Mouse (Mus musculus) small intestine, adult 2 months (tissue): ENCODE data around the gene Gnai2. TPM values are rescaled to one million over a fixed set of nuclear protein-coding genes. Genes with fewer than 3 reads are reported as not detected.

Experiments
- H3K27ac ChIP-seq: fragments of 200-500 bp; 2 replicates; pipeline ENCODE4 v1.5.1; 2012; ENCODE audit warnings: low read depth, low read length, control low read depth, inconsistent platforms; ENCODE audit not compliant: insufficient read depth
- H3K27me3 ChIP-seq: fragments of 200-500 bp; 2 replicates; pipeline ENCODE4 v1.6.1; 2012; ENCODE audit warnings: mild to moderate bottlenecking, moderate library complexity, low read length, inconsistent platforms; ENCODE audit not compliant: control insufficient read depth, insufficient read depth
- H3K36me3 ChIP-seq: fragments of 200-500 bp; 2 replicates; pipeline ENCODE4 v1.6.1; 2012; ENCODE audit warnings: mild to moderate bottlenecking, low read length, control low read depth, inconsistent platforms; ENCODE audit not compliant: control insufficient read depth, insufficient read depth
- H3K4me1 ChIP-seq: fragments of 200-500 bp; 2 replicates; pipeline ENCODE4 v1.6.1; 2012; ENCODE audit warnings: low read length, inconsistent platforms, mixed read lengths; ENCODE audit not compliant: control insufficient read depth, insufficient read depth, insufficient read length
- H3K4me3 ChIP-seq: fragments of 200-500 bp; 2 replicates; pipeline ENCODE4 v1.5.1; 2012; ENCODE audit warnings: low read depth, mild to moderate bottlenecking, control low read depth, inconsistent platforms, low read length, moderate library complexity
- CTCF ChIP-seq: fragments of 200-500 bp; IDR thresholded peaks from 2 replicates; pipeline ENCODE4 v1.5.1; 2012; ENCODE audit warnings: low read depth, mild to moderate bottlenecking, control low read depth, inconsistent platforms, low read length, moderate library complexity, mixed read lengths; ENCODE audit not compliant: insufficient replicate concordance, insufficient read length; ENCODE audit errors: extremely low read depth
- POLR2A ChIP-seq: fragments of 200-500 bp; IDR thresholded peaks from 2 replicates; pipeline ENCODE4 v1.6.1; 2012; ENCODE audit warnings: low read depth, mild to moderate bottlenecking, control low read depth, inconsistent platforms, low read length, moderate library complexity
- WGBS: fragments of 180-500 bp; shearing (Covaris S2); methylation state at CpG from one replicate; pipeline ENCODE4 v1.1.7; 2018; 5-methylcytosine and 5-hydroxymethylcytosine counted together
- polyA plus RNA-seq: library from polyadenylated mRNA; depleted of rRNA; stranded (reverse); fragments of >200 nt; gene quantifications from 2 replicates; pipeline ENCODE4 v1.2.3, GENCODE M21; 2012

The Gnai2 gene
- polyA plus RNA-seq, 1 experiment: 501 TPM

DNA sequence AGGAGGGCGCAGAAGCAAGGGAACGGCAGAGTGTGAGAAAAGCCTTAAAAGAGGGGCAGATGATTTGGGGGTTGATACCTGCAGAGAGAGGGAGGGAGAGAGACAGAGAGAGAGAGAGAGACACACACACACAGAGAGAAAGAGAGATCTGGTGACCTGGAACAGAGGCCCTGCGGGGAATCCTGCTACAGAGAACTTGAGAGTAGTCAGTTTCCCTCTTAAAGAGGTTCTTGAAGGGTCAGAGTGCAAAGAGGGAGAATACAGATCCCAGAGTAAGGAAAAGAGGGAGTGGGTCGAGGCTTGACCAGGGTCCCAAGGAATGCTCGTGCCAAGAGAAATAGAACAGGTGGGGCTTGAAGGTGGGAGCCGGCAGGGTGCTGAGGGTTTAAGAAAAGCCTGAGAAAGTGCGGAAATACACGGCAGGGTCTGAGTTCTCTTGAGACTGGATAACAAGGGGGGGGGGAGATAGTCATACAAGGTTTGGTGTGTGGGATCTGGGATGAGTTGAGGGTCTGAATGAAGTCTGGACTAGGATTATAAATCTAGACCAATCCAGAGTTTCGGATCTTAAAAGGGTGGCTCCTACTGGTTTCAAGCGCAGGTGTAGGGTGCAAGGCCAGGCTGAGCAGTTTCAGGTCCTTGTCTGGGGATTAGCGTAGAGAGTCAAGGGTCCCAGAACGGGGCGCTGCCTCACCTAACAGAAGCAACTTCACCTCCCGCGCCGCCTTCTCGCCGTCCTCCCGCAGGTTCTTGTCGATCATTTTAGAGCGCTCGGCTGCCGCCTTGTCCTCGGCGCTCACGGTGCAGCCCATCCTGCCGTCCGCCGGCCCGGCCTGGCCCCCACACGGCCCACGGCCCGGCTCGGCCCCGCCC, 525 bp downstream of the Gnai2 start:
- Histone ChIP-seq H3K36me3 (no peaks in the 10 kb centered on the region), H3K4me1 (peaks cover 22% of the 10 kb centered on the region), H3K4me3 (peak overlapping the region; percentile 92), H3K27ac (peak overlapping the region; percentile 77), H3K27me3 (no peaks in the 10 kb centered on the region)
- TF ChIP-seq POLR2A (no peak), CTCF (no peak)
- 2% methylated on average over 35 of the region's 35 CpGs for WGBS

GRCm38 (mm10) chr9:107633661-107634405, 1.3 kb downstream of the Gnai2 start:
- peak overlapping the region; percentile 77 for H3K27ac ChIP-seq
- no peaks in the 10 kb centered on the region for H3K36me3 ChIP-seq
- WGBS: 3% methylated on average over 15 of the region's 15 CpGs
- H3K4me1 ChIP-seq: peaks cover 29% of the 10 kb centered on the region
- H3K27me3 ChIP-seq: no peaks in the 10 kb centered on the region
- peak overlapping the region; percentile 92 for H3K4me3 ChIP-seq
- no peak for TF ChIP-seq POLR2A
- no peak for TF ChIP-seq CTCF

DNA sequence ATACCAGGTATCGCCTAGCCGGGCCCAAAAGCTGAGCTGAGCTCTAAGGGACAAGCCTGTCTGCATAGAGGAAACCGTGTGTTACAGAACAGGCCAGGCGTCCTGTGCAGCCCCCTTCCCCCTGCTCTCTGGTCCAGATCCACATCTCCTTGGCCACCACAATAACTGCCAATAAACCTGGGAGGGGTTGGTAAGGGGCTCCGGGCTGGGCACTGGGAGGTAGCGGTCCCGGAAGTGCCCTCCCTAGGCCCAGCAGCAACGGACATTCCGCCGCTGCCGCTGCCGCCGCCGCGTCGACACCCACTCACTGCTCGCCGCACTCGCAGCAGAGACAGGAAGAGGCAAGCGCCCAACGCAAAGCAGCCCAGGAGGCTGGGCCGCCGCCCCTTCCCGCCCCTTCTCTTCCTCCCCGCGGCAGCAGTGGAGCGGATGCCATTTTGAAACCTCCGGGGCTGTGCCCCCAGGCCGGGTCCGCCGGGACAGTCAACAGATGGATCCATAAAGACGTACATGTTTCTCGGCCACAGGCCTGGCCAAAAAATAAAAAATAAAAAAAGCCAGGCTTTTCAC, 2.0 kb downstream of the Gnai2 start:
- Histone ChIP-seq H3K4me3 (peak overlapping the region; percentile 92), H3K4me1 (peaks cover 34% of the 10 kb centered on the region), H3K27me3 (no peaks in the 10 kb centered on the region), H3K27ac (peak overlapping the region; percentile 77), H3K36me3 (no peaks in the 10 kb centered on the region)
- 1% methylated on average over 33 of the region's 33 CpGs for WGBS
- TF ChIP-seq POLR2A (peak; percentile 75), CTCF (0 out of 2 replicates have a peak, but pooled peaks have one; percentile 4)

DNA sequence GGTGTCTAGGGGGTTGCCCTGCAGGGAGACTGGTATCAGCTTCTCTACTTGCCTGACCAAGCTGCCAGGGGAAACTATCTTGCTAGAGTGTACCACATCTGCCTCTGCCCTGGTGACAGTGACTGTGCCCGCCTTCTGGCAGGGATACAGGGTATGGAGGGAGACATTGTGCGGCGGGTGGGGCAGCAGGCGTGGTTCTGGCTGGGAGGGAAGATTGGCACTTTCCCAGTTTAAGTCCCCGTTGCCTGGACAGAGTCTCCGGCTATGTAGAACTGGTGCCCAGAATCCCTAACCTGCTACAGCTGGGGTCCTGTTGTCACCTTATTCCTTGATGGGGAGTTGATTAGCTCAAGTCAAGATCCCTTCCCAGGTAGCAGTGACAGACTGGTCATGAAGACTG, 2.7 kb downstream of the Gnai2 start:
- TF ChIP-seq POLR2A (no peak), CTCF (no peak)
- Histone ChIP-seq H3K36me3 (0 out of 2 replicates have a peak, but pooled peaks cover 2% of the 10 kb centered on the region), H3K4me1 (peaks cover 40% of the 10 kb centered on the region), H3K27ac (peak overlapping the region; percentile 72), H3K27me3 (no peaks in the 10 kb centered on the region), H3K4me3 (peak overlapping the region; percentile 92)
- WGBS: 9% methylated on average over 6 of the region's 6 CpGs

- no peak overlapping the region for H3K4me3 ChIP-seq
- 93% methylated on average over 8 of the region's 8 CpGs for WGBS
- 0 out of 2 replicates have a peak, but pooled peaks cover 2% of the 10 kb centered on the region for H3K36me3 ChIP-seq
- no peak for TF ChIP-seq CTCF
- no peak for TF ChIP-seq POLR2A
- no peaks in the 10 kb centered on the region for H3K27me3 ChIP-seq
- H3K4me1 ChIP-seq: peaks cover 43% of the 10 kb centered on the region
- no peak overlapping the region for H3K27ac ChIP-seq
Observed at GRCm38 (mm10) chr9:107631861-107632260, 3.3 kb downstream of the Gnai2 start.

DNA sequence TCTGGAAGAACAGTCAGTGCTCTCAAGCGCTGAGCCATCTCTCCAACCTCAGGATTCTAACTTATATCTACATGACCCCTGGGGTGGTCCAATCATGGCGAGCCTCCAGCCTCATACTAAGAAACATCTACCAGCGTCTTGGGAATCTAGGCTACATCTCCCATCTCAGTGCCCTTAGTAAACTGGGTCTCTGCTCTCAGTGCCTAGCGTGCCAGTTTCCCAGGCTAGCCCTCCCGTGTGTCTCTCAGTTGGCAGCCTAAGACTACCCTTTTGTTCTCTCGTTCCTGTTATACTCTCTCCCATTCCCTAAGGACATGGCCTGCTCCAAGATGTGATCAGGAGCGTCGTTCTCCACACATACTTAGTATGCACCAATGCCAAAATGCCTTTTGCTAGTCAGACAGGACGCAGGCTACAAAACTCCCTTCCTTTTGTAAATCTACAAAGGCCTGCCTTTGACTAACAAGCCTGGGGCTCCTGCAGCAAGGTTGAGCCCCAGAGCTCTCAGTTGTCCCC, 3.8 kb downstream of the Gnai2 start:
- WGBS: 81% methylated on average over 9 of the region's 9 CpGs
- no peak overlapping the region for H3K4me3 ChIP-seq
- no peaks in the 10 kb centered on the region for H3K27me3 ChIP-seq
- 0 out of 2 replicates have a peak, but pooled peaks cover 2% of the 10 kb centered on the region for H3K36me3 ChIP-seq
- peaks cover 48% of the 10 kb centered on the region for H3K4me1 ChIP-seq
- H3K27ac ChIP-seq: no peak overlapping the region
- TF ChIP-seq CTCF (no peak), POLR2A (no peak)
